Mouse (Mus musculus): Measurements from ENCODE around the gene Ucn. TPM values are rescaled to one million over a fixed set of nuclear protein-coding genes. Genes with fewer than 3 reads are reported as not detected.

The Ucn gene
- polyA plus RNA-seq, 1 experiment from 2014 or later = not detected

GRCm38 (mm10) chr5:31149781-31150180 lies 11.2 kb upstream of the Ucn start:
- no peak overlapping the region for H3K4me3 ChIP-seq
- H3K36me3 ChIP-seq = peaks cover 24% of the 10 kb centered on the region
- no peaks in the 10 kb centered on the region for H3K9me3 ChIP-seq
- H3K27ac ChIP-seq (replicated peaks) = no peak overlapping the region
- H3K4me1 ChIP-seq (replicated peaks) = peaks cover 14% of the 10 kb centered on the region
- 89% methylated on average over 4 of the region's 4 CpGs for WGBS
- H3K4me2 ChIP-seq = no peak overlapping the region
- H3K27me3 ChIP-seq = no peaks in the 10 kb centered on the region
- H3K9ac ChIP-seq = no peak overlapping the region
- ATAC-seq (ENCODE audit: low read depth) = no peak

- Histone ChIP-seq H3K27ac (replicated peaks) (no peak overlapping the region), H3K4me3 (peak overlapping the region; percentile 30), H3K9ac (no peak overlapping the region), H3K9me3 (no peaks in the 10 kb centered on the region), H3K27me3 (peaks cover 65% of the 10 kb centered on the region), H3K4me2 (peak overlapping the region; percentile 53), H3K4me1 (replicated peaks) (peaks cover 24% of the 10 kb centered on the region), H3K36me3 (peaks cover 18% of the 10 kb centered on the region)
- WGBS = 14% methylated on average over 9 of the region's 9 CpGs
- peak; percentile 66; the same call in 1 of the 2 replicates for ATAC-seq (ENCODE audit: low read depth)
Measured at GRCm38 (mm10) chr5:31138968-31139425, 368 bp upstream of the Ucn start.

GRCm38 (mm10) chr5:31137658-31138057 lies 971 bp downstream of the Ucn start:
- peaks cover 24% of the 10 kb centered on the region for H3K4me1 ChIP-seq (replicated peaks)
- H3K4me2 ChIP-seq = peak overlapping the region; percentile 53
- H3K4me3 ChIP-seq = peak overlapping the region; percentile 30
- 1% methylated on average over 13 of the region's 13 CpGs for WGBS
- H3K36me3 ChIP-seq = peaks cover 11% of the 10 kb centered on the region
- no peak for ATAC-seq (ENCODE audit: low read depth)
- H3K9me3 ChIP-seq = no peaks in the 10 kb centered on the region
- 0 out of 2 replicates have a peak overlapping the region, but pooled peaks have one; percentile 41 for H3K9ac ChIP-seq
- H3K27ac ChIP-seq (replicated peaks) = no peak overlapping the region
- H3K27me3 ChIP-seq = peaks cover 75% of the 10 kb centered on the region

GRCm38 (mm10) chr5:31136730-31137424 lies 1.8 kb downstream of the Ucn start:
- H3K27me3 ChIP-seq = peaks cover 82% of the 10 kb centered on the region
- ATAC-seq (ENCODE audit: low read depth) = no peak
- H3K4me2 ChIP-seq = peak overlapping the region; percentile 53
- under 1% methylated on average over 33 of the region's 33 CpGs for WGBS
- H3K9ac ChIP-seq = no peak overlapping the region
- no peak overlapping the region for H3K27ac ChIP-seq (replicated peaks)
- H3K4me1 ChIP-seq (replicated peaks) = peaks cover 24% of the 10 kb centered on the region
- H3K9me3 ChIP-seq = no peaks in the 10 kb centered on the region
- peaks cover 9% of the 10 kb centered on the region for H3K36me3 ChIP-seq
- peak overlapping the region; percentile 30 for H3K4me3 ChIP-seq

DNA sequence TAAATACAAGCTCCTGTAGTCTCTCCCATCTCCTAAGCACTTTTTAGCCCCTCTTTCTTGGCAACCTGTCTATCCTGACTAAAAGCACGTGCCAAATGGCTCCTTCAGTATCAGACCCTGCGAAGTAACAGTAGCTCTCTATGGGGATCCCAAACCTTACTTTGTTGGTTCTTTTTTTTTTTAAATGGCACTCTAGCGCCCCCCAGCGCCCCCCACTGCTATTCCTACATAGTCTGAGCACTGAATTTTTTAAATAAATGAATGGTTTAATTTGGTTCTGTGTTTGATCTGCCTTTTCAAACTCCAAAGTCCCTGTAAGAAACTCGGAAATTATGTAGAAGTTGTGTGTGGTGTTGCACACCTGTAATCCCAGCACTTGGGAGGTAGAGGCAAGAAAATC lies 12.6 kb downstream of the Ucn start:
- Histone ChIP-seq H3K4me3 (no peak overlapping the region), H3K4me2 (no peak overlapping the region), H3K9me3 (no peaks in the 10 kb centered on the region), H3K36me3 (no peaks in the 10 kb centered on the region), H3K27me3 (peaks cover 3% of the 10 kb centered on the region; the same call in 1 of the 2 replicates), H3K9ac (no peak overlapping the region), H3K4me1 (replicated peaks) (no peaks in the 10 kb centered on the region), H3K27ac (replicated peaks) (no peak overlapping the region)
- WGBS = 41% methylated on average over 5 of the region's 5 CpGs
- ATAC-seq (ENCODE audit: low read depth) = no peak

DNA sequence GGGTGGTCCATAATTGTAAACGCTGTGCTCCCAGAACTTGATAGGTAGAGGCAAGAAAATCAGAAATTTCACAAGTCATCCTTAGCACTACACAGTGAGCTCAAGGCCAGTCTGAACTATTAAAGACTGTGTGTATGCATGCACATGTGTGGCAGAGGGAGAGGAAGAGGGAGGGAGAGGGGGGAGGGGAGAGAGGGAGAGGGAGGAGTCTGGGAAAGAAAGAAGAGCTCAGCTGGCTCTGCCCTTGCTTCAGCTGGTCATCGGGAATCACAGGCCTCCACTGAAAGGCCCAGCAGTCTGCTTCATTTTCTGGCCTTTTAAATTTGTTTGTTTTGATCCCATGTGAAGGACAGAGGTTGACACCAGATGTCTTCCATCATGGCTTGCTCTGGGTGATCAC lies 15.1 kb downstream of the Ucn start:
- Histone ChIP-seq H3K27me3 (no peaks in the 10 kb centered on the region), H3K36me3 (no peaks in the 10 kb centered on the region), H3K9me3 (no peaks in the 10 kb centered on the region), H3K4me1 (replicated peaks) (no peaks in the 10 kb centered on the region), H3K4me2 (no peak overlapping the region), H3K9ac (no peak overlapping the region), H3K4me3 (no peak overlapping the region), H3K27ac (replicated peaks) (no peak overlapping the region)
- 47% methylated on average over 2 of the region's 2 CpGs for WGBS
- ATAC-seq (ENCODE audit: low read depth) = no peak

DNA sequence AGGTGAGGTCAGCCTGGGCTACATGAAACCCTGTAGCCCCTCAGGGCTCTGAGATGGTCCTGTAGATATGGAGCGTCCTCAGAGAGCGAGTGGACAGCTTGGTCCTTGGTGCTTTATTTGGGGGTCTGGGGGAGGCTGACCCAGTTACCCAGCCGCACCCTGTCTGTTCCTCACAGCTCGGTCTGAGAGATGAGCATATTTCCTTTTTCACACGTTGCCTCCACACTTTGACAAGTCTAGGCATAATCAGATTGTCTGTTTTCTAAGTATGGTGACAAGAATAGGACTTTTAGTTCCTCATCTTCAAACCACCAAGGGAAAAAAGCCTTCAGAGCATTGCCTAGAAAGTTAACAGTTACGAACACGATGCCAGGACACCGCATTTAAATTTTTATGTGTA lies 17.5 kb downstream of the Ucn start:
- peaks cover 6% of the 10 kb centered on the region for H3K27me3 ChIP-seq
- no peak overlapping the region for H3K27ac ChIP-seq (replicated peaks)
- no peak overlapping the region for H3K9ac ChIP-seq
- H3K4me2 ChIP-seq = no peak overlapping the region
- no peak overlapping the region for H3K4me3 ChIP-seq
- H3K36me3 ChIP-seq = no peaks in the 10 kb centered on the region
- WGBS = 89% methylated on average over 8 of the region's 8 CpGs
- no peaks in the 10 kb centered on the region for H3K4me1 ChIP-seq (replicated peaks)
- no peaks in the 10 kb centered on the region for H3K9me3 ChIP-seq
- no peak for ATAC-seq (ENCODE audit: low read depth)

- H3K4me3 ChIP-seq = no peak overlapping the region
- 41% methylated on average over 10 of the region's 10 CpGs for WGBS
- H3K9me3 ChIP-seq = no peaks in the 10 kb centered on the region
- no peak overlapping the region for H3K27ac ChIP-seq (replicated peaks)
- no peak overlapping the region for H3K4me2 ChIP-seq
- ATAC-seq (ENCODE audit: low read depth) = no peak
- H3K4me1 ChIP-seq (replicated peaks) = no peaks in the 10 kb centered on the region
- peaks cover 10% of the 10 kb centered on the region for H3K27me3 ChIP-seq
- no peaks in the 10 kb centered on the region for H3K36me3 ChIP-seq
- H3K9ac ChIP-seq = no peak overlapping the region
Measured at GRCm38 (mm10) chr5:31116912-31117311, 21.7 kb downstream of the Ucn start.

DNA sequence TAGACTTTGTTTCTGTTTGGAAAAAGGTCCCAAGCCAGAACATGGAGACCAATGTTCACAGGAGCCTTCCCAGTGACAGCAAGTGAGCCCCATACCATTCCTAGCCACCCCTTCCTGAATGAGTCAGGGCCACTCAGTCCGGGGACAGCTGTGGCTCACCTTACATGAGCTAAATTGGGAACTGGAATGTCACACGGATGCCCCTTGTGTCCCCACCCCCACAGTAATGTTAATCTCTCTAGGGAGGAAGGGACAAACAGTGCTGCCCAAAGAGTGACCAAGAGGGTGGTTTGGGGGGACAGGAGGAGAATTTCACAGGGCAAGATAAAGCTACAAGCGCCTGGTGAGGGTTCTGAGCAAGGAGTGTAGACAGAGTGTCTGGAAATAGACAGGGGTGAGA lies 22.3 kb downstream of the Ucn start, which contains the start of gene Trim54:
Gene Trim54 (plus strand): TSS at position 359 of the 400 bp plus-strand sequence.
- Histone ChIP-seq H3K9ac (no peak within 1 kb of the TSS), H3K4me1 (replicated peaks) (no peaks in the 10 kb centered on the region), H3K4me2 (no peak within 1 kb of the TSS), H3K4me3 (no peak within 1 kb of the TSS), H3K9me3 (no peaks in the 10 kb centered on the region), H3K36me3 (no peaks in the 10 kb centered on the region), H3K27me3 (peaks cover 15% of the 10 kb centered on the region), H3K27ac (replicated peaks) (no peak within 1 kb of the TSS)
- WGBS = 64% methylated on average over 3 of the region's 3 CpGs
- no peak for ATAC-seq (ENCODE audit: low read depth)

- no peak overlapping the region for H3K4me2 ChIP-seq
- 39% methylated on average over 7 of the region's 7 CpGs for WGBS
- no peak overlapping the region for H3K4me3 ChIP-seq
- ATAC-seq (ENCODE audit: low read depth) = no peak
- no peak overlapping the region for H3K27ac ChIP-seq (replicated peaks)
- H3K9me3 ChIP-seq = no peaks in the 10 kb centered on the region
- no peaks in the 10 kb centered on the region for H3K36me3 ChIP-seq
- no peaks in the 10 kb centered on the region for H3K4me1 ChIP-seq (replicated peaks)
- no peak overlapping the region for H3K9ac ChIP-seq
- peaks cover 9% of the 10 kb centered on the region; the same call in 1 of the 2 replicates for H3K27me3 ChIP-seq
Measured at GRCm38 (mm10) chr5:31110781-31111180, 27.8 kb downstream of the Ucn start.

DNA sequence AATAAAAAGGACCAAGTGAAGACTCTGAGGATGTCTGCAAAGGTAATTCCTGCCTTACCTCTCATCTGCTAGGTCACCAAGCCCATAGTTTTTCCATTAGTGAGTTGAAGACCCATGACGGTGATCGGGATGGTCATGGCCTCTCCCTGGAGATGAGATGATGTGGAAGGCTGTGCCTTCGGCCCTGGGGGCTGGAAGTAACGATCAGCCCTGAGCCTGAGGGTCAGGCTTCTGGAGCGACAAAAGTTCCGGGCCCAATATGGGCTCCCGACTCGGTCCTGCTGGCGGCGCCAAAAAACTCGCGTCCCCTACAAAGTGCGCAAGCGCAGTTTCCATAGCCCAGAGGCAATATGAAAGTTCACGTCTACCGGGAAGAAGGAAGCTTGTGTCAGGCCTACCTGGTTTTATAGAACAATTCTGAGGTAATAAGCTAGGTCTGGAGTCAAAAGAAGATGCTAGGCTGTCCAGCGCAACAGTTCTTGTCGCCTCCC lies 30.6 kb downstream of the Ucn start, which contains the start of gene Slc30a3:
Gene Slc30a3 (minus strand): TSS at position 238 of the 491 bp plus-strand sequence.
- ATAC-seq (ENCODE audit: low read depth) = no peak
- WGBS = 90% methylated on average over 18 of the region's 18 CpGs
- Histone ChIP-seq H3K4me2 (no peak within 1 kb of the TSS), H3K4me3 (no peak within 1 kb of the TSS), H3K36me3 (no peaks in the 10 kb centered on the region), H3K27me3 (peaks cover 5% of the 10 kb centered on the region; the same call in 1 of the 2 replicates), H3K4me1 (replicated peaks) (no peaks in the 10 kb centered on the region), H3K27ac (replicated peaks) (no peak within 1 kb of the TSS), H3K9me3 (no peaks in the 10 kb centered on the region), H3K9ac (no peak within 1 kb of the TSS)

- no peak for ATAC-seq (ENCODE audit: low read depth)
- WGBS = 84% methylated on average over 9 of the region's 9 CpGs
Measured at GRCm38 (mm10) chr5:31105814-31106335, 32.8 kb downstream of the Ucn start, which contains the start of gene Dnajc5g. Dnajc5g (plus strand) TSS chr5:31106285.

More at GRCm38 (mm10) chr5:31105814-31106335, 32.8 kb downstream of the Ucn start, which contains the start of gene Dnajc5g:
- H3K27ac ChIP-seq (replicated peaks) = no peak within 1 kb of the TSS
- H3K4me3 ChIP-seq = no peak within 1 kb of the TSS
- H3K9ac ChIP-seq = no peak within 1 kb of the TSS
- H3K4me2 ChIP-seq = no peak within 1 kb of the TSS
- no peaks in the 10 kb centered on the region; the same call in 1 of the 2 replicates for H3K27me3 ChIP-seq
- H3K36me3 ChIP-seq = no peaks in the 10 kb centered on the region
- H3K9me3 ChIP-seq = no peaks in the 10 kb centered on the region
- H3K4me1 ChIP-seq (replicated peaks) = no peaks in the 10 kb centered on the region
